Mouse (Mus musculus): ENCODE measurements around the gene Kcnk5. TPM values are rescaled to one million over a fixed set of nuclear protein-coding genes. Genes with fewer than 3 reads are reported as not detected.

Gene Kcnk5
- polyA plus RNA-seq, 1 experiment from 2014 or later, result 5.5 TPM

- H3K27ac ChIP-seq (ENCODE audit: low read length), result no peak overlapping the region
- no peaks in the 10 kb centered on the region for H3K27me3 ChIP-seq (ENCODE audit: control insufficient read depth, insufficient read depth, low read length)
- H3K9ac ChIP-seq (replicated peaks; ENCODE audit: low read depth, low read length), result no peak overlapping the region
- peaks cover 9% of the 10 kb centered on the region; the same call in 1 of the 2 replicates for H3K4me1 ChIP-seq (ENCODE audit: control insufficient read depth, insufficient read depth, low read length)
- no peak overlapping the region for H3K4me2 ChIP-seq (replicated peaks; ENCODE audit: low read depth, low read length)
- H3K36me3 ChIP-seq (ENCODE audit: control insufficient read depth, insufficient read depth, low read length), result no peaks in the 10 kb centered on the region
- H3K9me3 ChIP-seq (ENCODE audit: control insufficient read depth, low read depth, low read length), result no peaks in the 10 kb centered on the region
- WGBS, result 84% methylated on average over 4 of the region's 4 CpGs
- H3K4me3 ChIP-seq (ENCODE audit: low read depth, low read length), result no peak overlapping the region
- no peak for ATAC-seq (ENCODE audit: insufficient number of reproducible peaks, insufficient read depth, low FRiP score, low read depth)
These were observed 12.4 kb downstream of the Kcnk5 start for GRCm38 (mm10) chr14:20169251-20169650.

DNA sequence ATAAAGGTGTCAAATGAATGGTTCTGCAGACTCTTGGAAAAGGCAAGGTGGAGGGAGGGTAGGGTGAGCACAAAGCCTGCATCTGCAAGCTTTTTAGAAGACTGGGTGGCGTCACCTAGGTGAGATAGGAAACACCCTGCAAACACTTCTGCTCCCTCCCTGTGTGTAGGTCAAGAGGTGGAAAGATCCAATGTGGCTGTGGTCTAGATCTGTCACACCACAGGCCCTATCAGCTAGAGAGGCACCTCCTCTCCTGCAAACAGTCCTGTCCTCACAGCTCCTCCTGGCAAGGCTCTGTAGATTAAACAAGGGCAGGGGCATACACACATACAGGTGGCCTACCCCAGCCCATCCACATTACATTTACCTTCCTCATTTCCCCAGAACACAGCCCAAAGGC, 13.1 kb downstream of the Kcnk5 start:
- Histone ChIP-seq H3K4me1 (ENCODE audit: control insufficient read depth, insufficient read depth, low read length) (peaks cover 12% of the 10 kb centered on the region; the same call in 1 of the 2 replicates), H3K9me3 (ENCODE audit: control insufficient read depth, low read depth, low read length) (no peaks in the 10 kb centered on the region), H3K27me3 (ENCODE audit: control insufficient read depth, insufficient read depth, low read length) (no peaks in the 10 kb centered on the region), H3K4me3 (ENCODE audit: low read depth, low read length) (no peak overlapping the region), H3K9ac (replicated peaks; ENCODE audit: low read depth, low read length) (no peak overlapping the region), H3K4me2 (replicated peaks; ENCODE audit: low read depth, low read length) (no peak overlapping the region), H3K36me3 (ENCODE audit: control insufficient read depth, insufficient read depth, low read length) (no peaks in the 10 kb centered on the region), H3K27ac (ENCODE audit: low read length) (no peak overlapping the region)
- ATAC-seq (ENCODE audit: insufficient number of reproducible peaks, insufficient read depth, low FRiP score, low read depth), result peak; percentile 35
- WGBS, result 72% methylated on average over 1 of the region's 1 CpGs

DNA sequence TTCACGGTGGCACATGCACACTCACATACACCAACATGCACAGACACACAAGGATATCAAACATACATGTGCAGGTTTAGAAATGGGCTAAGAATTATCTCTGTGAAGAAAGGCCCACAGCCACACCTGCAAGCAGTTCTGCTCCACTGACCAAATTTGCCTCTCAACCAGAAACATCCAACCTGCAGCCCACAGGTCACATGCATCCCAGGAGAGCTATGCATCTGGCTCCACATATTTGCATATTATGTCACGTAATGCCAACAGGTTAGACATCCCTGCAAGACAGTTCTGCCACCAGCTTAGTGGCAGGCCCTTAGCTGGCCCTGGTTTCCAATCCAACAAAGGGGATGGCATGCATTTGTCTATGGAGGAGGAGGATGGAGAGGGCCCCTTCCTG, 13.6 kb downstream of the Kcnk5 start:
- Histone ChIP-seq H3K4me3 (ENCODE audit: low read depth, low read length) (no peak overlapping the region), H3K36me3 (ENCODE audit: control insufficient read depth, insufficient read depth, low read length) (no peaks in the 10 kb centered on the region), H3K4me2 (replicated peaks; ENCODE audit: low read depth, low read length) (no peak overlapping the region), H3K4me1 (ENCODE audit: control insufficient read depth, insufficient read depth, low read length) (peaks cover 12% of the 10 kb centered on the region; the same call in 1 of the 2 replicates), H3K9ac (replicated peaks; ENCODE audit: low read depth, low read length) (no peak overlapping the region), H3K27me3 (ENCODE audit: control insufficient read depth, insufficient read depth, low read length) (no peaks in the 10 kb centered on the region), H3K9me3 (ENCODE audit: control insufficient read depth, low read depth, low read length) (no peaks in the 10 kb centered on the region), H3K27ac (ENCODE audit: low read length) (no peak overlapping the region)
- no peak for ATAC-seq (ENCODE audit: insufficient number of reproducible peaks, insufficient read depth, low FRiP score, low read depth)
- 84% methylated on average over 2 of the region's 2 CpGs for WGBS

DNA sequence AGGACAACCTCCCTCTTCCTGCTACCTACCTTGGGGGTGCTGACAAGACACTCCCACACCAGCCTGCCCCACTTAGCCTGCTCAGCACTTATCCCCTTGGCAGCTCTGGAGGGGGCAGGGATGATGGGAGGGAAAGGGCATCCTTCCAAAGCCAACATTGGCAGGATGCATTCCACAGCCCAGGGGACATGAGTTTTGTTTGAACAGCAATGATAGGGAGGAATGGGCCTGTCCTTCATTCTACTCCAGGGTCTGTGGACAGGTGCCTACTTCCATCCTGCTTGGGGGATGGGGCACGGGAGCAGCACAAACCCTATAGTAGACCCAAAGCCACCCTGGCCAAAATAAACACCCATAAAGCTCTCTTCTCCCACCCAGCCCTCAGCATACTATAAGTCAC, 16.2 kb downstream of the Kcnk5 start:
- Histone ChIP-seq H3K27me3 (ENCODE audit: control insufficient read depth, insufficient read depth, low read length) (no peaks in the 10 kb centered on the region), H3K9ac (replicated peaks; ENCODE audit: low read depth, low read length) (no peak overlapping the region), H3K4me3 (ENCODE audit: low read depth, low read length) (no peak overlapping the region), H3K27ac (ENCODE audit: low read length) (no peak overlapping the region), H3K9me3 (ENCODE audit: control insufficient read depth, low read depth, low read length) (no peaks in the 10 kb centered on the region), H3K36me3 (ENCODE audit: control insufficient read depth, insufficient read depth, low read length) (no peaks in the 10 kb centered on the region), H3K4me1 (ENCODE audit: control insufficient read depth, insufficient read depth, low read length) (peaks cover 12% of the 10 kb centered on the region; the same call in 1 of the 2 replicates), H3K4me2 (replicated peaks; ENCODE audit: low read depth, low read length) (no peak overlapping the region)
- no peak for ATAC-seq (ENCODE audit: insufficient number of reproducible peaks, insufficient read depth, low FRiP score, low read depth)
- WGBS, result 47% methylated on average over 1 of the region's 1 CpGs

GRCm38 (mm10) chr14:20164438-20164837, 17.2 kb downstream of the Kcnk5 start:
- Histone ChIP-seq H3K4me2 (replicated peaks; ENCODE audit: low read depth, low read length) (no peak overlapping the region), H3K27ac (ENCODE audit: low read length) (no peak overlapping the region), H3K4me3 (ENCODE audit: low read depth, low read length) (no peak overlapping the region), H3K9ac (replicated peaks; ENCODE audit: low read depth, low read length) (no peak overlapping the region), H3K36me3 (ENCODE audit: control insufficient read depth, insufficient read depth, low read length) (no peaks in the 10 kb centered on the region), H3K4me1 (ENCODE audit: control insufficient read depth, insufficient read depth, low read length) (peaks cover 20% of the 10 kb centered on the region; the same call in 1 of the 2 replicates), H3K27me3 (ENCODE audit: control insufficient read depth, insufficient read depth, low read length) (no peaks in the 10 kb centered on the region), H3K9me3 (ENCODE audit: control insufficient read depth, low read depth, low read length) (no peaks in the 10 kb centered on the region)
- 69% methylated on average over 7 of the region's 7 CpGs for WGBS
- no peak for ATAC-seq (ENCODE audit: insufficient number of reproducible peaks, insufficient read depth, low FRiP score, low read depth)

DNA sequence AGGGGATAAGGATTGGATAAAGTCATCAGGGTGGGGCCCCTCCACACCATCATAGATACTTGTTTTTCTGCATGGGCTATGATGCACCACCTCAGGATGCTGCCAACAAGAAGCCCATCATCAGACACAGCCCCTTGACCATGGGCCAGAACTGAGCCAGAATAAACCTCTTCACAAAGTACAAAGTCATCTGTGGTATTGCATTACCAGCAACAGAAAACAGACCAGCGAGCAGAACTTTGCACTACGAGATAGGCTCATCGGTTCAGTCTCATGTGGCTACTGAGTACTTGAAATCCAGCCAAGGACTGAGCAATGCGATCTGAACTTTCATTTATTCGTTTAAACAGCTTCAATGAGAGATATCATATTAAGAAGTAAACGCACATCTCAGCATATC, 18.9 kb downstream of the Kcnk5 start:
- Histone ChIP-seq H3K4me3 (ENCODE audit: low read depth, low read length) (no peak overlapping the region), H3K4me2 (replicated peaks; ENCODE audit: low read depth, low read length) (no peak overlapping the region), H3K27me3 (ENCODE audit: control insufficient read depth, insufficient read depth, low read length) (no peaks in the 10 kb centered on the region), H3K9ac (replicated peaks; ENCODE audit: low read depth, low read length) (no peak overlapping the region), H3K27ac (ENCODE audit: low read length) (no peak overlapping the region), H3K4me1 (ENCODE audit: control insufficient read depth, insufficient read depth, low read length) (peaks cover 26% of the 10 kb centered on the region; the same call in 1 of the 2 replicates), H3K36me3 (ENCODE audit: control insufficient read depth, insufficient read depth, low read length) (no peaks in the 10 kb centered on the region), H3K9me3 (ENCODE audit: control insufficient read depth, low read depth, low read length) (no peaks in the 10 kb centered on the region)
- ATAC-seq (ENCODE audit: insufficient number of reproducible peaks, insufficient read depth, low FRiP score, low read depth), result no peak
- 51% methylated on average over 6 of the region's 6 CpGs for WGBS

GRCm38 (mm10) chr14:20158727-20159681, 22.6 kb downstream of the Kcnk5 start:
- Histone ChIP-seq H3K4me1 (ENCODE audit: control insufficient read depth, insufficient read depth, low read length) (peaks cover 16% of the 10 kb centered on the region; the same call in 1 of the 2 replicates), H3K9me3 (ENCODE audit: control insufficient read depth, low read depth, low read length) (no peaks in the 10 kb centered on the region), H3K4me3 (ENCODE audit: low read depth, low read length) (no peak overlapping the region), H3K9ac (replicated peaks; ENCODE audit: low read depth, low read length) (no peak overlapping the region), H3K27ac (ENCODE audit: low read length) (no peak overlapping the region), H3K4me2 (replicated peaks; ENCODE audit: low read depth, low read length) (no peak overlapping the region), H3K36me3 (ENCODE audit: control insufficient read depth, insufficient read depth, low read length) (no peaks in the 10 kb centered on the region), H3K27me3 (ENCODE audit: control insufficient read depth, insufficient read depth, low read length) (no peaks in the 10 kb centered on the region)
- ATAC-seq (ENCODE audit: insufficient number of reproducible peaks, insufficient read depth, low FRiP score, low read depth), result no peak
- WGBS, result 36% methylated on average over 8 of the region's 8 CpGs

- ATAC-seq (ENCODE audit: insufficient number of reproducible peaks, insufficient read depth, low FRiP score, low read depth), result no peak
- H3K36me3 ChIP-seq (ENCODE audit: control insufficient read depth, insufficient read depth, low read length), result no peaks in the 10 kb centered on the region
- WGBS, result 74% methylated on average over 10 of the region's 10 CpGs
- H3K4me2 ChIP-seq (replicated peaks; ENCODE audit: low read depth, low read length), result no peak overlapping the region
- H3K4me3 ChIP-seq (ENCODE audit: low read depth, low read length), result no peak overlapping the region
- H3K27me3 ChIP-seq (ENCODE audit: control insufficient read depth, insufficient read depth, low read length), result no peaks in the 10 kb centered on the region
- peaks cover 17% of the 10 kb centered on the region; the same call in 1 of the 2 replicates for H3K4me1 ChIP-seq (ENCODE audit: control insufficient read depth, insufficient read depth, low read length)
- no peak overlapping the region for H3K27ac ChIP-seq (ENCODE audit: low read length)
- H3K9ac ChIP-seq (replicated peaks; ENCODE audit: low read depth, low read length), result no peak overlapping the region
- H3K9me3 ChIP-seq (ENCODE audit: control insufficient read depth, low read depth, low read length), result no peaks in the 10 kb centered on the region
These were observed 24.0 kb downstream of the Kcnk5 start for GRCm38 (mm10) chr14:20157595-20157994.
